Mouse (Mus musculus) heart, postnatal 0 days (tissue): Measurements from ENCODE around the gene Megf11.

Experiments used
- CTCF ChIP-seq: IDR thresholded peaks from 2 replicates; pipeline ENCODE4 v1.5.1; 2016; ENCODE audit warnings: antibody characterized with exemption, control low read depth, low read depth
- EP300 ChIP-seq: IDR thresholded peaks from 2 replicates; pipeline ENCODE4 v1.6.1; 2016; ENCODE audit warnings: antibody characterized with exemption, low read depth

GRCm38 (mm10) chr9:64570448-64570847 is 185.0 kb downstream of the Megf11 start:
- TF ChIP-seq CTCF (no peak), EP300 (no peak)
